Mouse (Mus musculus) hindbrain, postnatal 0 days (tissue): ENCODE data around the gene Gm20683. TPM values are rescaled to one million over a fixed set of nuclear protein-coding genes. Genes with fewer than 3 reads are reported as not detected.

ENCODE experiments used
- ATAC-seq: fragments of 200-750 bp; cut with Nextera tagmentation; 2 replicates; pipeline ENCODE4 v1.8.0; 2017; ENCODE audit warnings: mild to moderate bottlenecking, moderate TSS enrichment, moderate library complexity
- DNase-seq: peaks from one replicate; pipeline ENCODE4 v3.0.0-alpha.2; 2015; ENCODE audit warnings: low spot score
- H3K27ac ChIP-seq: fragments of 300-500 bp; sonication (generic); 2 replicates; pipeline ENCODE4 v1.5.1; 2014; ENCODE audit warnings: mild to moderate bottlenecking
- H3K27me3 ChIP-seq: fragments of 300-500 bp; sonication (generic); 2 replicates; pipeline ENCODE4 v1.6.1; 2014; ENCODE audit warnings: low read length, mixed read lengths; ENCODE audit not compliant: insufficient read depth
- H3K36me3 ChIP-seq: fragments of 300-500 bp; sonication (generic); 2 replicates; pipeline ENCODE4 v1.6.1; 2014; ENCODE audit warnings: low read length, mixed read lengths; ENCODE audit not compliant: insufficient read depth
- H3K4me1 ChIP-seq: fragments of 300-500 bp; sonication (generic); 2 replicates; pipeline ENCODE4 v1.6.1; 2014; ENCODE audit warnings: antibody characterized with exemption, low read length, mixed read lengths; ENCODE audit not compliant: insufficient read depth
- H3K4me2 ChIP-seq: fragments of 300-500 bp; sonication (generic); 2 replicates; pipeline ENCODE4 v1.6.1; 2014; ENCODE audit warnings: low read depth, mild to moderate bottlenecking, low read length, moderate library complexity, mixed read lengths
- H3K4me3 ChIP-seq: fragments of 300-500 bp; sonication (generic); 2 replicates; pipeline ENCODE4 v1.5.1; 2014; ENCODE audit warnings: low read length
- H3K9ac ChIP-seq: fragments of 300-500 bp; sonication (generic); replicated peaks from 2 replicates; pipeline ENCODE4 v1.6.1; 2014; ENCODE audit warnings: mild to moderate bottlenecking, low read length, moderate library complexity, mixed read lengths
- H3K9me3 ChIP-seq: fragments of 300-500 bp; sonication (generic); 2 replicates; pipeline ENCODE4 v1.6.1; 2016; ENCODE audit warnings: low read length, mixed read lengths
- CTCF ChIP-seq: IDR thresholded peaks from 2 replicates; pipeline ENCODE4 v1.5.1; 2016; ENCODE audit warnings: antibody characterized with exemption, control low read depth, low read depth
- whole genome bisulfite sequencing: fragments of 180-500 bp; shearing (Covaris S2); extraction: QIAGEN DNeasy Blood & Tissue Kit; methylation state at CpG from one replicate; pipeline ENCODE4 v1.1.7; 2014; 5-methylcytosine and 5-hydroxymethylcytosine counted together
- polyA plus RNA-seq: library from polyadenylated mRNA; unstranded; fragments of >200 nt; fragmentation: Nextera tagmentation; extraction: Ambion mirVana; gene quantifications from 2 replicates; pipeline ENCODE4 v1.2.1, GENCODE M21; 2015
- total RNA-seq: library from RNA; depleted of rRNA; stranded (reverse); fragments of >200 nt; gene quantifications from 2 replicates; pipeline ENCODE4 v1.2.3, GENCODE M21; 2014

The Gm20683 gene
- total and polyA plus RNA-seq, 2 experiments from 2014 or later, result 12.9 to 40.0 TPM

DNA sequence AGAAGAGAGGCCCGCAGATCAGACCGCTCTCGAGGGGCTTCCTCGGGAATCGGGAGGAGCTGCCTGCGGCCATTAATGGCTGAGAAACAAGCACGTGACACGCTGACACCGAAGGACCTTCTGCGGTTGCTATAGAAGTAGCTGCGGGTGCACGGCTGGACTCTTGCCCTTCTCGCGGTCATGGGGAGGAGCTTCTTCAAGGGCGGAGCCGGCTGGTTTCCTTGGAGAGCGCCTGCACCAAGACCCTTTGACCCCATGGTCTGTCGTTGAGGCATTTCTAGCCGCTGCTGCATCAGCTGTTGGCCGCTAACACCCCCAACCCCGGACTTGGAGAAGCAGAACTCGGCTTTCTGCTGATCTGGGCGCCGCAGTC lies 8.3 kb downstream of the Gm20683 start, which contains the start of gene Stub1:
Stub1 (minus strand) TSS at position 114 of the 373 bp plus-strand sequence.
- peak within 1 kb of the TSS; percentile 80 for H3K4me2 ChIP-seq
- WGBS, result under 1% methylated on average over 24 of the region's 24 CpGs
- TF ChIP-seq CTCF, result no peak; the same call in 1 of the 2 replicates
- peaks cover 12% of the 10 kb centered on the region; the same call in 1 of the 2 replicates for H3K36me3 ChIP-seq
- peak within 1 kb of the TSS; percentile 66 for H3K4me3 ChIP-seq
- H3K4me1 ChIP-seq, result peaks cover 55% of the 10 kb centered on the region
- peak; percentile 94 for DNase-seq
- H3K27me3 ChIP-seq, result no peaks in the 10 kb centered on the region
- H3K9ac ChIP-seq, result peak within 1 kb of the TSS; percentile 75
- peak; percentile 70 for ATAC-seq
- H3K27ac ChIP-seq, result peak within 1 kb of the TSS; percentile 98
- H3K9me3 ChIP-seq, result no peaks in the 10 kb centered on the region

DNA sequence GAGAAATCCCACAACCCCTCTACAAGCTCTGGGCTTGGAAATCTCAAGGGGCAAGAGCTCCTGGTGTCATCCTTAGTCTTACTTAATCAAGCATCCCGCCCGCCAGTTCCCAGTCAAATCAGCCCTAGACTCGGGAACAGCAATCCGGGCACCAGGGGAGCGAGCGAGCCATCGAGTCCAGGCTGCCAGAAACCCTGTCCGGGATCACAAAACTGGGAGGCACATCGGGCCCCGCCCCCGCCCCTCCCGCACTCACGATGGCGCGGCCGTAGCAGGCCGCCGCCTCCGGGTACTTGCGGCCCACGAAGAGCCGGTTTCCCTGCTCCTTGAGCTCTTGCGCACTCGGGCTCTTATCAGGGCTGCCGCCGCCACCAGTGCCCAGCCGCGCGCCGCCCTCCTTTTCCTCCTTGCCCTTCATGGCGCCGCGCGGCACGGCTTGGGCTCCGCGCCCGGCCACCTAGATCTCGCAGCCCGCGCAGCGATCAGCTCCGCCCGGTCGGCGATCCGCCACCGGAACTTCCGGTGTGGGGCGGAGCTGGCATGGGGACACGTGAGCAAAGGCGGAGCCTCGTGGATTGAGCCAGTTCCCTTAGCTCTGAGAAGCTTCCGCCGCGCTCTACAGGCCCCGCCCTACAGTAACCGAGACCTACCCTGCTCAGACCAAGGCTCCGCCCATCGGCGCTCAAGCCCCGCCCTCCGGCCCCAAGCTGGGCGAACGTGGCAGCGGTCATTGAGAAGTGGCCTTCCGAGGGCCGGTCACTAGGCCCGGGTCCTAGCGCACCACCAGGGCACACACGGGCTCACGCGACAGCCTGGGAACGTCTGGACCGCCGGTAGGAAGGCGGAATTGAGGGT lies 8.9 kb downstream of the Gm20683 start:
- 0 out of 2 replicates have a peak, but pooled peaks have one; percentile 27 for TF ChIP-seq CTCF
- H3K9me3 ChIP-seq, result no peaks in the 10 kb centered on the region
- ATAC-seq (peak; percentile 92), DNase-seq (peak; percentile 99)
- H3K4me3 ChIP-seq, result peak overlapping the region; percentile 66
- under 1% methylated on average over 74 of the region's 77 CpGs for WGBS
- peaks cover 56% of the 10 kb centered on the region for H3K4me1 ChIP-seq
- H3K36me3 ChIP-seq, result peaks cover 18% of the 10 kb centered on the region; the same call in 1 of the 2 replicates
- H3K27me3 ChIP-seq, result no peaks in the 10 kb centered on the region
- peak overlapping the region; percentile 80 for H3K4me2 ChIP-seq
- peak overlapping the region; percentile 98 for H3K27ac ChIP-seq
- H3K9ac ChIP-seq, result peak overlapping the region; percentile 75

DNA sequence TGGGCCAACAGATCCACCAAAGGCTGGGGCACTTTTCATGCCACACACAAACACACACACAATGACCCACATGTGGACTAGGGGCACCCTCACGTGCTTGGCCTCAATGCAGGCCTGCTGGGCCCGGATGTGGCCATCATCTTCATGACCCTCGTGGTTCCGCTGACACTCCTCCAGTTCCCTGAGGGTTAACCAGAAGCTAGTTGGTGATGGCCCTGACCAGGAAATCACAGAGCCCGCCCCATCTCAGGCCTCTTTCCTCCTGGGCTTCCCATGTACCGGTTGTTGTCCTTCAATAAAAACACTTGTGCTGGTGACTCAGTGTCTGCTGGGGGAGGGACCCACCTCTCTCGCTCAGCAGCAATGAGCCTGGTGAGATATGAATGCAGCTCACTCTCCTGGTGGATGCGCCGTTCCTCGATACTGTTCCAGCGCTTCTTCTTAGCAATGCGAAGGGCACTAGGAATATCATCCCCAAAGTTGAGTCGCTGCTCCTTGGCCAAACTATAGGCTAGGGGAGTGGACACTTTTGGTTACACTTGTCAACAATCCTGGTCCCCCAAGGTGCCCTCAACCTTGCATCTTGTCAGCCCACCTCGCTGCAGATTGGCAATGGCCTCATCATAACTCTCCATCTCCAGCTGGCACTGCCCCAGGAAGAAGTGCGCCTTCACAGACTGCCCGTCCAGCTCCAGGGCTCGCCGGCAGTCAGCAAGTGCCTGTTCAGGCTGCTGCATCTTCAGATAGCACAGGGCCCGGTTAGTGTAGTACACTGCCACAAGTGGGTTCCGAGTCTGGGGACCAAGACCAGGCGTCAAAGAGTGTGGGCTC lies 9.9 kb downstream of the Gm20683 start:
- peak overlapping the region; percentile 75 for H3K9ac ChIP-seq
- ATAC-seq (no peak), DNase-seq (no peak)
- H3K36me3 ChIP-seq, result peaks cover 22% of the 10 kb centered on the region; the same call in 1 of the 2 replicates
- 58% methylated on average over 21 of the region's 21 CpGs for WGBS
- H3K4me2 ChIP-seq, result peak overlapping the region; percentile 80
- peaks cover 49% of the 10 kb centered on the region for H3K4me1 ChIP-seq
- H3K27me3 ChIP-seq, result no peaks in the 10 kb centered on the region
- no peak for TF ChIP-seq CTCF
- H3K4me3 ChIP-seq, result peak overlapping the region; percentile 66
- H3K27ac ChIP-seq, result peak overlapping the region; percentile 98
- no peaks in the 10 kb centered on the region for H3K9me3 ChIP-seq

DNA sequence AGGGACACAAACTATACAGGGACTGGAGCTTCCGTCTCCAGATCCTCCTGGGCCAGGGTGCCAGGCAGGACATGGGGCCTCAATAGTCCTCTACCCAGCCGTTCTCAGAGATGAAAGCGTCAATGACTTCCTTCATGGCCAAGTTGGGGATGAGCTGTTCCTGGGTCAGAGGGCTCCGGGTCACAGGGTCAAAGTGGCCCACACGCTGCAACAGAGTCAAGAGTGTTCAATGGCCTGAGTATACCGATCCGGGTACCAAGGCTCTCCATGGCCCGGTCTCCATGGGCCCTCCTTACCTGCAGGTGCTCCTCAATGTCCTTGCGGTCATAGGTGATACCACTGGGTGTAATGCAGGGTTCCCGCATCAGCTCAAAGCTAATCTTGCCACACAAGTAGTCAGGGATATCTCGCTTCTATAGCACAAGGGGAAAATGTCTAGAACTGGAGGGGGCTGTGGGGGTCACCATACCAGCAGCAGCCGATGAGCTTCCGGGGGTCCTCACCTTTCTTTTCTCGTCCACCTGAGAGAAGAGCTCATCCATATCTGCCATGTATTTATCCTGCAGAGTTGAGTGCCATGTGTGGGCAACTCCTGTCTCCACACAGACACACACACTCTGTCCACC lies 10.6 kb downstream of the Gm20683 start:
- no peak overlapping the region for H3K4me3 ChIP-seq
- H3K4me1 ChIP-seq, result peaks cover 41% of the 10 kb centered on the region
- DNase-seq, result no peak
- H3K9ac ChIP-seq, result no peak overlapping the region
- ATAC-seq, result no peak
- H3K27ac ChIP-seq, result no peak overlapping the region
- peak overlapping the region; percentile 80; the same call in 1 of the 2 replicates for H3K4me2 ChIP-seq
- no peaks in the 10 kb centered on the region for H3K9me3 ChIP-seq
- H3K36me3 ChIP-seq, result peaks cover 25% of the 10 kb centered on the region; the same call in 1 of the 2 replicates
- TF ChIP-seq CTCF, result no peak
- no peaks in the 10 kb centered on the region for H3K27me3 ChIP-seq
- WGBS, result 86% methylated on average over 14 of the region's 14 CpGs

GRCm38 (mm10) chr17:25830200-25830753 lies 11.3 kb downstream of the Gm20683 start:
- no peak for DNase-seq
- Histone ChIP-seq H3K4me1 (peaks cover 35% of the 10 kb centered on the region), H3K27ac (no peak overlapping the region), H3K36me3 (peaks cover 25% of the 10 kb centered on the region; the same call in 1 of the 2 replicates), H3K27me3 (no peaks in the 10 kb centered on the region), H3K4me3 (peak overlapping the region; percentile 46; the same call in 1 of the 2 replicates), H3K9ac (no peak overlapping the region), H3K4me2 (peak overlapping the region; percentile 80; the same call in 1 of the 2 replicates), H3K9me3 (no peaks in the 10 kb centered on the region)
- no peak for ATAC-seq
- 84% methylated on average over 4 of the region's 4 CpGs for WGBS
- no peak for TF ChIP-seq CTCF

DNA sequence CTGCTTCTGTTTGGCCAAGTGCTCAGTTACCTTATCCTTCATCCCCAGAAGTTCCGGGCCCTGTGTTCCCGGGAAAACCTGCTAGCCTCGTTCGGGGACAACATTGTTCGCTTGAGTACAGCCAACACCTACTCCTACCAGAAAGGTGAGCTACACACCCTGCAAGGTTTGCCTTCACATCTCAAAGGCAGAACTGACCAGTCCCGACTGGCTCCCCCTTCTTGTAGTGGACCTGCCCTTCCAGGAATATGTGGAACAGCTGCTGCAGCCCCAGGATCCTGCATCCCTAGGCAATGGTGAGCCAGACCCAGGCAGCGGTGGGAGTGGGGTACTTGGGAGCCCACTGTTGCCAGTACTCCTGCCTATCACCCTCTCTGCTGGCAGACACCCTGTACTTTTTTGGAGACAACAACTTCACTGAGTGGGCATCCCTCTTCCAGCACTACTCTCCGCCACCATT lies 12.0 kb downstream of the Gm20683 start:
- Histone ChIP-seq H3K4me2 (peak overlapping the region; percentile 80), H3K9me3 (no peaks in the 10 kb centered on the region), H3K4me1 (peaks cover 34% of the 10 kb centered on the region), H3K27ac (peak overlapping the region; percentile 96), H3K27me3 (no peaks in the 10 kb centered on the region), H3K4me3 (peak overlapping the region; percentile 46), H3K9ac (peak overlapping the region; percentile 80), H3K36me3 (peaks cover 25% of the 10 kb centered on the region; the same call in 1 of the 2 replicates)
- DNase-seq (no peak), ATAC-seq (no peak)
- no peak for TF ChIP-seq CTCF
- WGBS, result 34% methylated on average over 8 of the region's 8 CpGs
